Mouse (Mus musculus): ENCODE measurements at regions not wholly inside any gene's neighbourhood (a gene's known extent, or its start where the extent isn't known, plus 50 kb on each side); places are given as distances from the start of the nearest gene placed in this dataset.

- in situ Hi-C loops (cut with MboI; ENCODE audit: low pct_unique_long_range_greater_than_20kb in 1 of 2, low sequenced_read_pairs in 2 of 2, unreplicated experiment in 1 of 2) = no loop called here
Observed at GRCm38 (mm10) chr5:119335979-119336378, 334.5 kb upstream of the Tbx3 start.

GRCm38 (mm10) chr5:119337739-119338138 lies 332.7 kb upstream of the Tbx3 start:
- in situ Hi-C loops (cut with MboI; ENCODE audit: low pct_unique_long_range_greater_than_20kb in 1 of 2, low sequenced_read_pairs in 2 of 2, unreplicated experiment in 1 of 2) = no loop called here

GRCm38 (mm10) chr5:119338711-119339110 lies 331.8 kb upstream of the Tbx3 start:
- in situ Hi-C loops (cut with MboI; ENCODE audit: low pct_unique_long_range_greater_than_20kb in 1 of 2, low sequenced_read_pairs in 2 of 2, unreplicated experiment in 1 of 2) = no loop called here

GRCm38 (mm10) chr5:119348303-119348702 lies 322.2 kb upstream of the Tbx3 start:
- in situ Hi-C loops (cut with MboI; ENCODE audit: low pct_unique_long_range_greater_than_20kb in 1 of 2, low sequenced_read_pairs in 2 of 2, unreplicated experiment in 1 of 2) = no loop called here

- in situ Hi-C loops (cut with MboI; ENCODE audit: low pct_unique_long_range_greater_than_20kb in 1 of 2, low sequenced_read_pairs in 2 of 2, unreplicated experiment in 1 of 2) = no loop called here
Observed at GRCm38 (mm10) chr5:119349395-119349794, 321.1 kb upstream of the Tbx3 start.

- in situ Hi-C loops (cut with MboI; ENCODE audit: low pct_unique_long_range_greater_than_20kb in 1 of 2, low sequenced_read_pairs in 2 of 2, unreplicated experiment in 1 of 2) = no loop called here
Observed at GRCm38 (mm10) chr5:119350325-119350915, 320.0 kb upstream of the Tbx3 start.

GRCm38 (mm10) chr5:119355471-119355870 lies 315.0 kb upstream of the Tbx3 start:
- in situ Hi-C loops (cut with MboI; ENCODE audit: low pct_unique_long_range_greater_than_20kb in 1 of 2, low sequenced_read_pairs in 2 of 2, unreplicated experiment in 1 of 2) = no loop called here

- in situ Hi-C loops (cut with MboI; ENCODE audit: low pct_unique_long_range_greater_than_20kb in 1 of 2, low sequenced_read_pairs in 2 of 2, unreplicated experiment in 1 of 2) = no loop called here
Observed at GRCm38 (mm10) chr5:119356051-119356450, 314.4 kb upstream of the Tbx3 start.

- in situ Hi-C loops (cut with MboI; ENCODE audit: low pct_unique_long_range_greater_than_20kb in 1 of 2, low sequenced_read_pairs in 2 of 2, unreplicated experiment in 1 of 2) = no loop called here
Observed at GRCm38 (mm10) chr5:119359709-119360108, 310.8 kb upstream of the Tbx3 start.

GRCm38 (mm10) chr5:119360351-119360750 lies 310.1 kb upstream of the Tbx3 start:
- in situ Hi-C loops (cut with MboI; ENCODE audit: low pct_unique_long_range_greater_than_20kb in 1 of 2, low sequenced_read_pairs in 2 of 2, unreplicated experiment in 1 of 2) = no loop called here

- in situ Hi-C loops (cut with MboI; ENCODE audit: low pct_unique_long_range_greater_than_20kb in 1 of 2, low sequenced_read_pairs in 2 of 2, unreplicated experiment in 1 of 2) = no loop called here
Observed at GRCm38 (mm10) chr5:119361406-119362044, 308.9 kb upstream of the Tbx3 start.

- in situ Hi-C loops (cut with MboI; ENCODE audit: low pct_unique_long_range_greater_than_20kb in 1 of 2, low sequenced_read_pairs in 2 of 2, unreplicated experiment in 1 of 2) = no loop called here
Observed at GRCm38 (mm10) chr5:119362452-119362851, 308.0 kb upstream of the Tbx3 start.

GRCm38 (mm10) chr5:119364250-119364649 lies 306.2 kb upstream of the Tbx3 start:
- in situ Hi-C loops (cut with MboI; ENCODE audit: low pct_unique_long_range_greater_than_20kb in 1 of 2, low sequenced_read_pairs in 2 of 2, unreplicated experiment in 1 of 2) = no loop called here

- in situ Hi-C loops (cut with MboI; ENCODE audit: low pct_unique_long_range_greater_than_20kb in 1 of 2, low sequenced_read_pairs in 2 of 2, unreplicated experiment in 1 of 2) = no loop called here
Observed at GRCm38 (mm10) chr5:119365157-119365556, 305.3 kb upstream of the Tbx3 start.

- in situ Hi-C loops (cut with MboI; ENCODE audit: low pct_unique_long_range_greater_than_20kb in 1 of 2, low sequenced_read_pairs in 2 of 2, unreplicated experiment in 1 of 2) = no loop called here
Observed at GRCm38 (mm10) chr5:119366296-119366695, 304.2 kb upstream of the Tbx3 start.

GRCm38 (mm10) chr5:119370481-119370880 lies 300.0 kb upstream of the Tbx3 start:
- in situ Hi-C loops (cut with MboI; ENCODE audit: low pct_unique_long_range_greater_than_20kb in 1 of 2, low sequenced_read_pairs in 2 of 2, unreplicated experiment in 1 of 2) = no loop called here

GRCm38 (mm10) chr5:119370931-119371330 lies 299.5 kb upstream of the Tbx3 start:
- in situ Hi-C loops (cut with MboI; ENCODE audit: low pct_unique_long_range_greater_than_20kb in 1 of 2, low sequenced_read_pairs in 2 of 2, unreplicated experiment in 1 of 2) = no loop called here

- in situ Hi-C loops (cut with MboI; ENCODE audit: low pct_unique_long_range_greater_than_20kb in 1 of 2, low sequenced_read_pairs in 2 of 2, unreplicated experiment in 1 of 2) = no loop called here
Observed at GRCm38 (mm10) chr5:119373774-119374700, 296.4 kb upstream of the Tbx3 start.

- in situ Hi-C loops (cut with MboI; ENCODE audit: low pct_unique_long_range_greater_than_20kb in 1 of 2, low sequenced_read_pairs in 2 of 2, unreplicated experiment in 1 of 2) = loop anchor here (25.0 kb wide), 1 partner anchor 312 kb away; no protein-coding TSS in a partner anchor
Observed at GRCm38 (mm10) chr5:119374861-119375260, 295.6 kb upstream of the Tbx3 start.
